In genomic region chr17:49171252-49172047, GRCm38 (mm10) we compare ENCODE assay signal across 8 mouse cellular contexts.
DNase-seq lines count a peak whose midpoint lies in the region; ATAC-seq lines count a peak whose summit lies in the region.
"Had no signal": no experiment of that assay in that cellular context is flagged by ENCODE, and none has a peak within 500 bp of the region (broad histone marks: within the 10 kb centered on the region; RNA-seq: fewer than 3 reads in every experiment).

No protein-coding gene starts in this region.

- WGBS in forebrain, embryonic 11.5 days: 5% methylated on average over 20 of the region's 20 CpGs
- 5% methylated on average over 20 of the region's 20 CpGs for WGBS in hindbrain, embryonic 11.5 days
- 5% methylated on average over 20 of the region's 20 CpGs for WGBS in liver, embryonic 13.5 days (ENCODE audit: insufficient replicate concordance)

- H3K9me3 ChIP-seq in forebrain, embryonic 11.5 days (ENCODE audit: control insufficient read depth, low read length): no peaks in the 10 kb centered on the region
- no peaks in the 10 kb centered on the region for H3K9me3 ChIP-seq in hindbrain, embryonic 11.5 days (ENCODE audit: control insufficient read depth, low read length)
- H3K9me3 ChIP-seq in liver, embryonic 13.5 days (replicated peaks): no peaks in the 10 kb centered on the region

- H3K27ac ChIP-seq in forebrain, embryonic 11.5 days (ENCODE audit: low read depth, low read length): no peak overlapping the region
- H3K27ac ChIP-seq in hindbrain, embryonic 11.5 days (ENCODE audit: low read depth, low read length): no peak overlapping the region
- no peak overlapping the region for H3K27ac ChIP-seq in liver, embryonic 13.5 days

- H3K4me3 ChIP-seq in forebrain, embryonic 11.5 days (ENCODE audit: low read depth, low read length): peak overlapping the region; percentile 26
- H3K4me3 ChIP-seq in hindbrain, embryonic 11.5 days (ENCODE audit: low read depth, low read length): peak overlapping the region; percentile 37
- 0 out of 2 replicates have a peak overlapping the region, but pooled peaks have one; percentile 16 for H3K4me3 ChIP-seq in liver, embryonic 13.5 days (replicated peaks)
- H3K4me3 ChIP-seq: erythroblast, embryonic 14.5 days had no signal

- peaks cover 8% of the 10 kb centered on the region for H3K4me1 ChIP-seq in forebrain, embryonic 11.5 days (replicated peaks; ENCODE audit: control insufficient read depth, insufficient read depth, low read length)
- H3K4me1 ChIP-seq in hindbrain, embryonic 11.5 days (replicated peaks; ENCODE audit: control insufficient read depth, insufficient read depth, low read length): no peaks in the 10 kb centered on the region; the same call in 1 of the 2 replicates
- H3K4me1 ChIP-seq in liver, embryonic 13.5 days (replicated peaks): no peaks in the 10 kb centered on the region

- peak; percentile 58; the same call in 1 of the 2 replicates for ATAC-seq in forebrain, embryonic 11.5 days (replicated peaks; ENCODE audit: low FRiP score)
- ATAC-seq in hindbrain, embryonic 11.5 days (ENCODE audit: low FRiP score): no peak
- no peak for ATAC-seq in liver, embryonic 13.5 days (ENCODE audit: low read depth)

- H3K36me3 ChIP-seq in forebrain, embryonic 11.5 days (ENCODE audit: control insufficient read depth, insufficient read depth, low read length): no peaks in the 10 kb centered on the region
- H3K36me3 ChIP-seq in hindbrain, embryonic 11.5 days (ENCODE audit: control insufficient read depth, insufficient read depth, low read length): no peaks in the 10 kb centered on the region
- H3K36me3 ChIP-seq in liver, embryonic 13.5 days: no peaks in the 10 kb centered on the region

- H3K4me2 ChIP-seq in forebrain, embryonic 11.5 days (ENCODE audit: low read depth, low read length, severe bottlenecking): peak overlapping the region; percentile 73
- peak overlapping the region; percentile 56 for H3K4me2 ChIP-seq in hindbrain, embryonic 11.5 days (replicated peaks; ENCODE audit: low read depth, low read length)
- H3K4me2 ChIP-seq in liver, embryonic 13.5 days: peak overlapping the region; percentile 47

- H3K27me3 ChIP-seq in forebrain, embryonic 11.5 days (ENCODE audit: control insufficient read depth, insufficient read depth, low read length): peaks cover 2% of the 10 kb centered on the region; the same call in 1 of the 2 replicates
- 0 out of 2 replicates have a peak, but pooled peaks cover 2% of the 10 kb centered on the region for H3K27me3 ChIP-seq in hindbrain, embryonic 11.5 days (ENCODE audit: control insufficient read depth, insufficient read depth, low read length)
- peaks cover 10% of the 10 kb centered on the region for H3K27me3 ChIP-seq in liver, embryonic 13.5 days

- DNase-seq in CD4-positive helper T cell, adult 2 months (ENCODE audit: low read depth, low spot score): peak; percentile 25
- DNase-seq in R1 (ENCODE audit: low read depth, low spot score): peak; percentile 47
- peak; percentile 72 for DNase-seq in forebrain, embryonic 11.5 days (ENCODE audit: low spot score)
- DNase-seq in hindbrain, embryonic 11.5 days (ENCODE audit: low spot score): peak; percentile 57
- DNase-seq in liver, embryonic 13.5 days: no peak
- peak; percentile 44 for DNase-seq in neural tube, embryonic 10.5 days (ENCODE audit: extremely low spot score, low spot score)
- DNase-seq in urinary bladder, postnatal 36 days (ENCODE audit: low spot score in 2 of 2): peak; percentile 7 to 26

- H3K9ac ChIP-seq in forebrain, embryonic 11.5 days (ENCODE audit: low read length): peak overlapping the region; percentile 39
- H3K9ac ChIP-seq in hindbrain, embryonic 11.5 days (ENCODE audit: low read depth, low read length): peak overlapping the region; percentile 24
- H3K9ac ChIP-seq in liver, embryonic 13.5 days: no peak overlapping the region
